ENCODE assay signal across 8 mouse cellular contexts in genomic region chr17:84179973-84180365, GRCm38 (mm10). TPM values are rescaled to one million over a fixed set of nuclear protein-coding genes. Genes with fewer than 3 reads are reported as not detected.
DNase-seq lines count a peak whose midpoint lies in the region; ATAC-seq and TF ChIP-seq lines count a peak whose summit lies in the region.

No protein-coding gene starts in this region.

- no peak overlapping the region for H3K4me3 ChIP-seq in testis, adult 2 months (ENCODE audit: control insufficient read depth, low read depth, low read length)
- no peak overlapping the region for H3K4me3 ChIP-seq in kidney, postnatal 0 days (replicated peaks; ENCODE audit: low read depth, low read length)
- no peak overlapping the region for H3K4me3 ChIP-seq in stomach, embryonic 15.5 days (replicated peaks)

- TF ChIP-seq CTCF in testis, adult 2 months (IDR thresholded peaks at IDR 0.05; ENCODE audit: control insufficient read depth, insufficient read depth, insufficient replicate concordance, low read depth, low read length): no peak
- no peak for TF ChIP-seq CTCF in kidney, postnatal 0 days (IDR thresholded peaks at IDR 0.05; ENCODE audit: low read depth)

- ATAC-seq in kidney, postnatal 0 days (replicated peaks; ENCODE audit: low FRiP score, low read depth): no peak
- no peak for ATAC-seq in stomach, embryonic 15.5 days (ENCODE audit: insufficient read depth, low FRiP score, low read depth)

- intact Hi-C loops in heart, postnatal 25 days (cut with DNase I): loop anchor here (2.0 kb wide), 1 partner anchor 33 kb away; no protein-coding TSS in a partner anchor

- H3K36me3 ChIP-seq in testis, adult 2 months (ENCODE audit: control insufficient read depth, insufficient read depth, low read length): no peaks in the 10 kb centered on the region
- H3K36me3 ChIP-seq in kidney, postnatal 0 days (ENCODE audit: insufficient read depth, low read length): no peaks in the 10 kb centered on the region
- H3K36me3 ChIP-seq in stomach, embryonic 15.5 days: no peaks in the 10 kb centered on the region

- WGBS in kidney, postnatal 0 days: 70% methylated on average over 4 of the region's 4 CpGs
- 51% methylated on average over 4 of the region's 4 CpGs for WGBS in stomach, embryonic 15.5 days

- peak; percentile 96 for DNase-seq in heart, adult 11 months
- DNase-seq in heart, postnatal 25 days (ENCODE audit: low spot score): no peak
- no peak for DNase-seq in testis, postnatal 14 days (ENCODE audit: low spot score)
- DNase-seq in kidney, postnatal 0 days (ENCODE audit: low spot score): peak; percentile 68
- no peak for DNase-seq in cerebellum, adult 11-12 months
- DNase-seq in layer of hippocampus, adult 18-20 months (ENCODE audit: low spot score in 2 of 2): no peak

- no peaks in the 10 kb centered on the region for H3K27me3 ChIP-seq in testis, adult 2 months (ENCODE audit: control insufficient read depth, insufficient read depth, low read length)
- H3K27me3 ChIP-seq in kidney, postnatal 0 days (ENCODE audit: insufficient read depth, low read length): no peaks in the 10 kb centered on the region
- H3K27me3 ChIP-seq in stomach, embryonic 15.5 days (replicated peaks): no peaks in the 10 kb centered on the region

- no peaks in the 10 kb centered on the region for H3K9me3 ChIP-seq in kidney, postnatal 0 days (replicated peaks; ENCODE audit: low read length)
- no peaks in the 10 kb centered on the region for H3K9me3 ChIP-seq in stomach, embryonic 15.5 days

- H3K4me2 ChIP-seq in kidney, postnatal 0 days (ENCODE audit: low read length): no peak overlapping the region
- no peak overlapping the region for H3K4me2 ChIP-seq in stomach, embryonic 15.5 days

- peak overlapping the region; percentile 21 for H3K27ac ChIP-seq in testis, adult 2 months (ENCODE audit: control insufficient read depth, insufficient read depth, low read depth, low read length)
- peak overlapping the region; percentile 84; the same call in 1 of the 2 replicates for H3K27ac ChIP-seq in kidney, postnatal 0 days
- peak overlapping the region; percentile 93 for H3K27ac ChIP-seq in stomach, embryonic 15.5 days

- no peak for TF ChIP-seq POLR2A in testis, adult 2 months (IDR thresholded peaks at IDR 0.05; ENCODE audit: control insufficient read depth, low read depth, low read length)

- no peak overlapping the region for H3K9ac ChIP-seq in kidney, postnatal 0 days (ENCODE audit: low read depth, low read length)
- no peak overlapping the region for H3K9ac ChIP-seq in stomach, embryonic 15.5 days

- H3K4me1 ChIP-seq in testis, adult 2 months (ENCODE audit: control insufficient read depth, insufficient read depth, low read length): peaks cover 24% of the 10 kb centered on the region
- H3K4me1 ChIP-seq in kidney, postnatal 0 days (replicated peaks; ENCODE audit: insufficient read depth, low read length): peaks cover 30% of the 10 kb centered on the region
- peaks cover 36% of the 10 kb centered on the region for H3K4me1 ChIP-seq in stomach, embryonic 15.5 days

RNA-seq across cellular contexts. Expression of gene Zfp36l2, which starts 7.8 kb away (rescaled TPM):
- 10 to 100 TPM; 23.3 to 31.3 TPM for total RNA-seq in heart, postnatal 25 days (2021)
- 5.4 and 6.2 TPM in 2 replicates for polyA plus RNA-seq in testis, adult 2 months (2012; rRNA removed)
- 18.7 and 21.3 TPM in 2 replicates for polyA plus RNA-seq in kidney, postnatal 0 days (2015; fragmentation: Nextera tagmentation; extraction: Ambion mirVana)
- polyA plus RNA-seq in stomach, embryonic 15.5 days (2015; fragmentation: Nextera tagmentation; extraction: Ambion mirVana): 24.6 and 25.7 TPM in 2 replicates
- total RNA-seq in layer of hippocampus, adult 18-20 months (2021): 10 to 100 TPM; 22.0 to 32.5 TPM

Comparison
In these comparisons a context has a peak if more than half of its experiments do, and no peak if none do; other contexts are left out.
1. DNase-seq: peak in heart, adult 11 months (single experiment) and kidney, postnatal 0 days (single experiment); none in heart, postnatal 25 days (single experiment), testis, postnatal 14 days (single experiment), cerebellum, adult 11-12 months (single experiment) and layer of hippocampus, adult 18-20 months (0 of 2).
2. H3K27ac ChIP-seq: peak in every context shown above with its lines; median percentile 93 in stomach, embryonic 15.5 days; 84 in kidney, postnatal 0 days; 21 in testis, adult 2 months.